Mouse (Mus musculus): ENCODE results near the gene Parp3.

- TF ChIP-seq CTCF (IDR thresholded peaks at IDR 0.05; ENCODE audit: low read depth, low read length) = no peak
- TF ChIP-seq TAL1 (conservative IDR thresholded peaks at IDR 0.05; ENCODE audit: low read depth, low read length) = no peak
Measured at GRCm38 (mm10) chr9:106467746-106468145, 9.0 kb downstream of the Parp3 start.

All from G1E (cell line).